In genomic region chr13:59289127-59289526, GRCm38 (mm10) we compare ENCODE assay signal across 7 mouse cellular contexts.
DNase-seq lines count a peak whose midpoint lies in the region; ATAC-seq lines count a peak whose summit lies in the region.

No protein-coding gene starts in this region.

- peak; percentile 32 to 36 for DNase-seq in kidney, postnatal 4 days
- no peak for DNase-seq in kidney, adult 11 months
- DNase-seq in frontal cortex, postnatal 10 days (ENCODE audit: low spot score in 2 of 2): peak; percentile 33 to 39
- peak; percentile 21 for DNase-seq in layer of hippocampus, adult 9-11 months
- peak; percentile 26 for DNase-seq in retina, postnatal 1 day
- no peak for DNase-seq in adrenal gland, adult 8-10 months

- ATAC-seq in CD4-positive, CD25-positive, alpha-beta regulatory T cell, adult 4 months: no peak

Comparison
In these comparisons a context has a peak if more than half of its experiments do, and no peak if none do; other contexts are left out.
1. DNase-seq: peak in kidney, postnatal 4 days (2 of 2), frontal cortex, postnatal 10 days (2 of 2), layer of hippocampus, adult 9-11 months (single experiment) and retina, postnatal 1 day (single experiment); none in kidney, adult 11 months (single experiment) and adrenal gland, adult 8-10 months (single experiment).